Mouse (Mus musculus): ENCODE data around the gene Hoxa3.

The Hoxa3 gene

GRCm38 (mm10) chr6:52218643-52219215 lies 5.6 kb upstream of the Hoxa3 start:
- no peak for DNase-seq

GRCm38 (mm10) chr6:52217895-52218642 lies 4.9 kb upstream of the Hoxa3 start:
- DNase-seq = no peak

DNA sequence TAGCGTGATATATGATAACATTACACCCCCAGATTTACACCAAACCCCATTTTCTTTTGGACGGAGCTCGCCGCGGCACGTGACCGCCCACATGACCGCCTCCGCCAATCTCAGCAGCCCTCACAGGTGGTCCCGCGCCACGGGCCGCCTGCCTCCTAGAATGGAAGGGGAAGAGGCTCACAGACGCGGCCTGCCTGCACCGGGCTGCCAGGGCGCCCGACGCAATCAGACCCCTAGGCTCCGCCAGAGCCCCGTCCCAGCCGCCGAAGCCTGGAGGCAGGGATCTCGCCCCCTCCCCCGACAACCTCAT lies 4.3 kb upstream of the Hoxa3 start:
- no peak for DNase-seq

GRCm38 (mm10) chr6:52216691-52217458 lies 3.7 kb upstream of the Hoxa3 start:
- DNase-seq = no peak

DNA sequence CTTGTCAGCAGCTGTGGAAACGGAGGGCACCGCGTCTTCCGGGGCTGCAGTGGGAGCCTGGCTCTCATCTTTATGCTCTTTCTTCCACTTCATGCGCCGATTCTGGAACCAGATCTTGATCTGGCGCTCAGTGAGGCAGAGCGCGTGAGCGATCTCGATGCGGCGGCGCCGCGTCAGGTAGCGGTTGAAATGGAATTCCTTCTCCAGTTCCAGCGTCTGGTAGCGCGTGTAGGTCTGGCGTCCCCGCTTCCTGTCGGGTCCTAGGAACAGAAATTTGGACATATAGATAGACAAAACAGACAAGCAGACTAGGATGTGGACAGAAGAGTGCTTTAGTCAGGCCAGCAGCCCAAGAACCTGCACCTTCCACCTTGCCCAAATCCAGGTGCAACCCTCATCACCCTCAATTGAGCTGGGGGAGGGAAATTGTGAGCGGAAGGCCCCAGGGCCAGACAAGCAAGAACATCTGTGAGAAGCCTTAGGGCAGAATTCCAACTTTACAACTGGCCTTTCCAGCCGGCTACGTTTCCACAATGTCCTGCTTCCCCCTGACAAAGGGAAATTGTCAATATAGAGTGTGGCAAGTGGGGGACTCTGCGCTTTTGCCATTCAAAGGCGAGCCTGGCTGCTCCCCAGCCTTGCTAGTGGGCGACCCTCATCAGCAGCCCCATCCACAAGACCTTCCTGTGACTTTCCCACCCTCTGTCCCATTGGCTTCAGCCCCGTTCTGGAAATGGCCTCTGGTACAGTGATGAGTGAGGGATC lies 2.8 kb upstream of the Hoxa3 start:
- DNase-seq = no peak

- no peak for DNase-seq
Observed at GRCm38 (mm10) chr6:52215070-52215469, 1.9 kb upstream of the Hoxa3 start.

- no peak for DNase-seq
Observed at GRCm38 (mm10) chr6:52214271-52214670, 1.1 kb upstream of the Hoxa3 start.

- DNase-seq = no peak
Observed at GRCm38 (mm10) chr6:52212556-52213118, 499 bp downstream of the Hoxa3 start.

DNA sequence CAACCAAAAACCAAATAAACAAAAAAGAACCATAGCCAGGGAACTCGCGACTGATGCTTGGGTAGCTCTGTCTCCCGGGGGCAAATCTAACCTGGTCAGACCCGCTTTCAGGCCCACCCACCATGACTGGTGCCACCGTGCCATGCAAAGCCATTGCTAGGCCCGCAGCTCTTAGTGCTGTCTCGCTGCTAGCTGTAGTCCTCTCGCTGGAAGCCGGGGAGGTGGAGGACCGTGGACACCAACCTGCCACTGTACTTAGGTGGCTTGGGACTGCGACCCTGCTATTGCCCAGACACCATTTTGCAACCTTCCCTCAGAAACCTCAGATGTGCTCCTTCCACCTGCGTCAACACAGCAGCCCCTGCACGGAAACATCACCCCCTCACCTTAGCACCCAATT lies 1.2 kb downstream of the Hoxa3 start:
- no peak for DNase-seq

- DNase-seq = peak; percentile 26
Observed at GRCm38 (mm10) chr6:52211170-52211935, 1.8 kb downstream of the Hoxa3 start.

GRCm38 (mm10) chr6:52209685-52210046 lies 3.5 kb downstream of the Hoxa3 start:
- DNase-seq = no peak

DNA sequence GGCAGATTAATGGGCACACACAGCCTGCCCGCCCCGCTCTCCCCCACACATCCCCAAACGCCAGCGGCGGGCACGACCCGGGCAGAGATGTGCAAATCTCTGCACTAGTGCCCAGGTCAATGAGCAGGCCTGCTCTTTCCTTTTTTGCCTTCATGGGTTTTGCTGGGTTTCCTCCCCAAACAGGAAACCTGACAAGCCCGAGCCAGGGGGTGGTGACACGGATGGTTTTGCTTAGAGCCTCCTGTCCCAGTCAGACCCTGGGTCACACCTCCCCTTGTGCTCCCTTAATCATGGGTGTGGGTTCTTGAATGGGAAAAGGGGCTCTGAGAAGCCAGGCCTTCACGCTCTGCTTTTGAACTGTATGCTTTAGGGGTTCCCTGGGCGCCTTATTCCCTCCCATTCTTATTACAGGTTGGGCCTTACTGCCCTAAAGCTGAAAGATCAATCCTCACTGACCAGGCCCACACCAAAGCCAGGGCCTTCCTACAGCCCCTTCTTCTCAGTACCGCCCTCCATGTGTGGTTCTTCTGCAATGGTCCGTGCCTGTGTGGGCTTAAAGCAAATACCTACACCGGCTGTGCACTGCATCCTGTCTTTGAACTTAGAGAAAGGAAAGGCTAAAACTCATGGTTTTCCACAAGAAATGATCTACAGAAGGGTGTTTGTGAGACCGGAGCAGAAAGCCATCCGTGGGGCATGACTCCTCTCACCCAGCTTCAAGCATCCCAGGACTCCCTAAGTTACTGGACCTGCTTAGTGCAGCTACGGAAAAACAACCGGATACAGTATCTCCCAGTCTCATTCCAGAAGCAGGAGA lies 4.1 kb downstream of the Hoxa3 start:
- DNase-seq = no peak

DNA sequence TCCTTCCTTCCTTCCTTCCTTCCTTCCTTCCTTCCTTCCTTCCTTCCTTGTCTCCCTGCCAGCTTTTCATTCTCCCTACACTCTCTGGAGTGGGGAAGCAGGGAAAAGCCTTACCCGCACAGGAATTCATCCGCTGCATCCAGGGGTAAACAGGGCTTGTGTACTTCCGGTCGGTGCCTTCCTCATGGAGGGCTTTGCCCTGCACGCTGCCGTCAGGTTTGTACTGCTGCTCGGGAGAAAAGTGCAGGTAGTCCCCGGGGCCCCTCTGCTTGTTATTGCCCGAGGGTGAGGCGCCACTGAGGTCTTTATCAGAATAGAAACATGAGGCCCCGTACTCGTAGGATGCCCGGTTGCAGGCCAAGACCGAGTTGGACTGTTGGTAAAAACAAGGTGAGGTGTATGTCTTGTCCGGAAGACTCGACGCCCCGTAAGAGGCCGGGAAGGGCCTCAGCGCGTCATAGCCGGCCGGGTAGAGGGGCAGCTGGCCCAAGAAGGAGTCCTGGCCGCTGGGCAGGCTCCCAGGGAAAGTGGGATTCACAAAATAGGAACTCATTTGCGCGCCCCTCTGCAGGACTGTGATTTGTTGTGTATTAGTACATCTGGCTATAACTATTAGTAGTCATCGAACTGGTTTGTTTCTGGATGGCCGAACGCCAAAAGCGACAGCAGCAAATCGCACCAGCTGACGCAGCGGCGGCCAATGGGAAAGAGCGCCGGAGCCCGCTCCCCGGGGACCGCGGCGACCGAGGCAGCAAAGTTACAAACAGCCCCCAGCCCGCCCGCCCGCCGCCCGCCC lies 4.9 kb downstream of the Hoxa3 start, which contains the start of gene Hoxa6:
Gene Hoxa6, minus strand, starts transcription at position 651 of the 796 bp plus-strand sequence.
- DNase-seq = no peak

- no peak for DNase-seq
Observed at GRCm38 (mm10) chr6:52207684-52207976, 5.5 kb downstream of the Hoxa3 start.

DNA sequence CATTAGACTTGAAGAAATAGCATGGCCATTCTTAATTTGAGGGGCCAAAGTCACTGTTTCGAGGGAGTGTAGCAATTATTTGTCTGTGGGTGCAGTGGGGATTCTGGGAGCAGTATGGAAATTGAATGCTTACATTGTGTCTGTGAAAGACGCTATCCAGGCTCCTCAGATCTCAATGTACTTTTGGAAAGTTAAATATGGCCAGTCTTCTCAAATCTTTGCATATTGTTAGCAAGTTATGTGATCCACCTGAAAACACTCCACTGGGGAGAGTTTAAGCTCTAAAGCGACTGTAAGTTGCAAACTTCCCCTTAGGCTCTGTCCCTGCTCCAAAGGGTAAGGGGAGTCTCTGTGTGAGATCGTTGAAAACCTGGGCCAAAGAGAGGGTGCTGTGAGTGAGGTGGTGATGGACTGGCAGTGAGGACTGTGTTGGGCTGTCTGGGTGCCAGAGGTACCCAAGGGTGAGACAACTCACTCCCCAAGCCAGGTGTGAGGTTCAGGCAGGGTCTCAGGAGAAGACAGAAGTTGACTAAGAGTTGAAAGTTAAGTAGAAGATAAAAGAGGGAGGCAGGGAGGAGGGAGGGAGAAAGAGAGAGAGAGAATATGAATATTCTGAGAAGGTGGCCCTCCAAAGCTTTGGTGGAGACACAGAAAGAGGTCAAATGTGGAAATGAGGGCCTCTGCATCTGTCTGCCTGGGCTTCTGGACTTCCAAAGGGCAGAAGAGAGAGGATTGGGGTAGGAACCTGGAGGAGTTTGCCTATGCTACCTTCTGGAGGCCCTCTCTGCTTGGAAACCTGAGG lies 6.1 kb downstream of the Hoxa3 start:
- DNase-seq = no peak

DNA sequence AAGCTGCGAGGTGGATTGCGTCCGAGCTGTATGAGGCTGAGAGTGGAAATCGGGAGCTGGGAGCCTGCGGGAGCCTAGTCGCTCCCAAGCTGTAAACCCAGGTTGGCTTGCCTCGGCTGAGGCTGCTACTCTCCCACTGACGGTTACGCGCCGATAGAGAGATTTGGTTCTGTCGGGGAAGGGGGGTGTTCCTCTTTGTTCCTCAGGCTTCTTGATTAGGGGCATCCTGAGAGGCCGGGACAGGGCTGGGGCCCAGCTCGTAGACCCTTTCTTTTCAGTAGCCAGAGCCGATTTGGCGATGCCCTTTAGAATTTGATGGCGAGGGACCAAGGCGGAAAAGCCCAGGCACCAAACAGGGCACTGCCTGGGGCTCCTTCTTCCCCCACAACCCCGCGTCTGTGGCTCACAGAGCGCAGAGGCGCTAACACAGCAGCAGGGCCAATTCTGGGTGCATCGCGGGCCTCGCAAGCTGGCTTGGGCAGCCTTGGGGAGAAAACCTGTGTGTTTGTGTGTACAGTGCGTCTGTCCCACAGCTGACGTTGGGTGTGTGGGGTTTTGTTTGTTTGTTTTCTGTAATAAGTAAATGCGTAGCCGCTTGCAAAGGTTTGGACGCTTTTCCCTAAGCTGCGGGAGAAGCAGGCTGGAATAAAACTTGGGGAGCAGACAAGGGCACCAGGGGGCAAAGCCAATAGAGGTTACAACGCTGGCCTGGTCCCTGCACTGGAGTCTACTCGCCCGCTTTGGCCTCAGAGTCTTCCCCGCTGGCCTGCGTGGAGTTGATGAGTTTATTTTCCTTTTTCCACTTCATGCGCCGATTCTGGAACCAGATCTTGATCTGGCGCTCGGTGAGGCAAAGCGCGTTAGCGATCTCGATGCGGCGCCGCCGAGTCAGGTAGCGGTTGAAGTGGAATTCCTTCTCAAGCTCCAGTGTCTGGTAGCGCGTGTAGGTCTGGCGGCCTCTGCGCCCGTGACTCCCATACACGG lies 7.2 kb downstream of the Hoxa3 start:
- DNase-seq = no peak

- no peak for DNase-seq
Observed at GRCm38 (mm10) chr6:52205221-52205620, 7.9 kb downstream of the Hoxa3 start.

DNA sequence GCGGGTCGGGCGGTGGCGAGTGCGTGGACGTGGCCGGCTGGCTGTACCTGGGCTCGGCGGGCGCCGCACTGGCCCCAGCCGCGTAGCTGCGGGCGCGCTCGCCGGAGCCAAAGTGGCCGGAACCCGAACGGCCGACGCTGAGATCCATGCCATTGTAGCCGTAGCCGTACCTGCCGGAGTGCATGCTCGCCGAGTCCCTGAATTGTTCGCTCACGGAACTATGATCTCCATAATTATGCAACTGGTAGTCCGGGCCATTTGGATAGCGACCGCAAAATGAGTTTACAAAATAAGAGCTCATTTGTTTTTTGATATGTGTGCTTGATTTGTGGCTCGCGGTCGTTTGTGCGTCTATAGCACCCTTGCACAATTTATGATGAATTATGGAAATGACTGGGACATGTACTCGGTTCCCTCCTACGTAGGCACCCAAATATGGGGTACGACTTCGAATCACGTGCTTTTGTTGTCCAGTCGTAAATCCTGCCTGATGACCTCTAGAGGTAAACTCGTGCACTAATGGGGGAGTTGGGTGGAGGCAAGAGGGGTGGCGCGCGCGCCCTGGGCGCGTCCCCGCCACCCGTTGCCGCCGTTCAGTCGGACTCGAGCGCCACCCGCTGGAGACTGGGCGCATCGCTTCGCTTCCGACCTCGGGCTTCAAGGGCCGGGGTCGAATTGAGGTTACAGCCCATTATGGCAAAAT lies 8.9 kb downstream of the Hoxa3 start, which contains the start of gene Hoxa5:
Gene Hoxa5, minus strand, starts transcription at position 538 of the 703 bp plus-strand sequence.
- no peak for DNase-seq

Measured in layer of hippocampus, adult 9-11 months (tissue).